Mouse (Mus musculus): Measurements from ENCODE around the gene Ankib1. TPM values are rescaled to one million over a fixed set of nuclear protein-coding genes. Genes with fewer than 3 reads are reported as not detected.
"Not testable (repeated sequence)": the region's sequence is repeated elsewhere in the genome, so short reads cannot be mapped to it uniquely, and the experiment has no call there.

Ankib1 gene
- polyA plus RNA-seq, 1 experiment = 7.4 TPM

DNA sequence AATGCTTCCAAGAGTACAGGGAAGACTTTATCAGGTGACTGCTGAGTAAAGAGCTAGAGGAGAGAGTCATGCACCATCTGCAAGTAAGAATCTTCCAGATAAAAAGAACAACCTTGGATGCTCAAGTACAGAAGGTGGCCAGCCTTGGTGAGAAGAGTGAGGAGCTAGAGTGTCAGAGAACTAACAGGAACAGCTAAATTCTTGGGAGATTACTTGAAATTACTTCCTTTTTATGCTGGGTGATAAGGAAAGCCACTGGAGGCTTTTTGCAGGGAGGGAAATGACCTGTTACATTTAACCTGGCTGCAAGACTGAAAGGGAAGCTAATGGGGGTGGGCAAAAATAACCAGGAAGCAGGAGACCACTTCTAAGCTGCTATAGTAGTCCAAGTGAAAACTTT lies 11.7 kb downstream of the Ankib1 start:
- no peaks in the 10 kb centered on the region for H3K9me3 ChIP-seq
- no peak for TF ChIP-seq GATA1 (IDR thresholded peaks at IDR 0.05; ENCODE audit: borderline replicate concordance, low read length)
- peaks cover 70% of the 10 kb centered on the region for H3K4me1 ChIP-seq
- no peaks in the 10 kb centered on the region for H3K27me3 ChIP-seq (replicated peaks)
- H3K4me3 ChIP-seq (replicated peaks) = peak overlapping the region; percentile 39
- peaks cover 22% of the 10 kb centered on the region for H3K36me3 ChIP-seq (replicated peaks; ENCODE audit: low read length)

- H3K36me3 ChIP-seq (replicated peaks; ENCODE audit: low read length) = peaks cover 19% of the 10 kb centered on the region
Observed at GRCm38 (mm10) chr5:3787548-3787947, 15.2 kb downstream of the Ankib1 start.

DNA sequence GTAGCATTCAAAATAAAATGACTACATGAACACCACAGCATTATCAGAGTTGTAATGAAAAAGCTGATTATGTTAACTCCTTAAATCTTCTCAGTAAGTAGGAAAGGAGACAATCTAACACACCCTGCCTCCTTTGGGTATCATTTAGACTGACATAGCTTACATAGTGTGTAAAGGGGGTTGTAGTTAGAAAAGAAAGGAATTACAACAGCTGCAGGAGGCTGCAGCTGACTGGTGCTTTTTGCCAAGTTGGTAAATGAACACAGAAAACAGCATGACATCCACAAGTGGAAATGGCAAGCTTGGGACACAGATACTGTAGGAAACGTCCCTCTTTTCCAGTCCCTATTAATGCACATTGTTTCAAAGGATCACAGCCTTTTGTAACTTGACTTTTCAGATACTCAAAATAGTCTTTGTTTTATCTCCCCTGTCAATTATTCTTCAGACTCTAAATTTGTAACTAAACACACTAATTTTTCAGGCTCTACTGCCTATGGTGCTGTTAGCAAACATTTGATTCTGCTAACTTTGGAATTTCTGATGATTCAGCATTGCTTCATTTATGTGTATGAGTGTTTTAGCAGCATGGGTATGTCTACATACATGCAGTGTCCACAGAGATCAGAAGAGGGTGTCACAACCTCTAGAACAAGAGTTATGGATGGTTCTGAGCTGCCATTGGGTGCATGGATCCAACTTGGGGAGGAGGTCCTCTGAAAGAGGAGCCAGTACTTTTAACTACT lies 17.8 kb downstream of the Ankib1 start:
- TF ChIP-seq GATA1 (IDR thresholded peaks at IDR 0.05; ENCODE audit: borderline replicate concordance, low read length) (no peak), FLI1 (IDR thresholded peaks at IDR 0.05; ENCODE audit: low read length) (no peak)
- Histone ChIP-seq H3K36me3 (replicated peaks; ENCODE audit: low read length) (peaks cover 27% of the 10 kb centered on the region), H3K27me3 (replicated peaks) (no peaks in the 10 kb centered on the region)

More at GRCm38 (mm10) chr5:3787548-3787947, 15.2 kb downstream of the Ankib1 start:
- TF ChIP-seq FLI1 (IDR thresholded peaks at IDR 0.05; ENCODE audit: low read length) (no peak), GATA1 (IDR thresholded peaks at IDR 0.05; ENCODE audit: borderline replicate concordance, low read length) (no peak)
- H3K27me3 ChIP-seq (replicated peaks) = no peaks in the 10 kb centered on the region
- H3K4me3 ChIP-seq (replicated peaks) = no peak overlapping the region
- H3K4me1 ChIP-seq = peaks cover 70% of the 10 kb centered on the region
- H3K9me3 ChIP-seq = no peaks in the 10 kb centered on the region

DNA sequence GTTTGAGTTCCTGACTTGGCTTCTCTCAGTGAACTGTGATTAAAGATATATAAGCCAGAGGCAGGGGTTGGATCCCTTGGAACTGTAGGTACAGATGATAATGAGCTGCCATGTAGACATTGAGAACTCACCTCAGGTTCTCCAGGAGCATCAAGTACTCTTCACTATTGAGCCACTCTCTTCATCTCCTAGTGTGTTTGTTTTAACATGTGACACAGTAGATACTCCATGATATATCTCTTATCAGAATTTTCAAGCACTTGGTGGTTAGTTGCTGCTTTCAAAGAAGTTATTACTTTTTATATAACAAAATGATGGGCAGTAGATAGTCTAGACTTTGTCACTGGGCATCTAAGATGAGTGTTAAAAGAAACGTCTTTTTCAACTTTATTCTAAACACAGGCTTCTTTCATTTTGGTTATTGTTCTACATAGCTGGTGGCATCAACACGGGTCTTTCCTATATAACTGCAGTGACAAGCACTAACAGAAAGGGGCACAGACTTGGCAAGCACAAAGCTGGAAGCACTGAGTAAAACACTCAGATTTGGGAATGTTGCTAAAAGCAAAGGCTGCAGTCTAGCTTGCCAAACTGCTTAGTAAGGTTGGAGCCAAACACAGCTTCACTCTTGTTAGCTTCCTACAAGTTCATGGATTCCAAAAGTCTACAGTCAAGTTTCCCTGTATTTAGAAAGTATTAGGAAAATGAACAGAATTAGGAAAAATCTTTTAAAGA lies 18.6 kb downstream of the Ankib1 start:
- H3K9me3 ChIP-seq = no peaks in the 10 kb centered on the region
- peaks cover 27% of the 10 kb centered on the region for H3K36me3 ChIP-seq (replicated peaks; ENCODE audit: low read length)
- peaks cover 46% of the 10 kb centered on the region for H3K4me1 ChIP-seq
- H3K4me3 ChIP-seq (replicated peaks) = no peak overlapping the region
- no peak for TF ChIP-seq FLI1 (IDR thresholded peaks at IDR 0.05; ENCODE audit: low read length)
- no peak for TF ChIP-seq GATA1 (IDR thresholded peaks at IDR 0.05; ENCODE audit: borderline replicate concordance, low read length)
- no peaks in the 10 kb centered on the region for H3K27me3 ChIP-seq (replicated peaks)

More for the DNA sequence above, 17.8 kb downstream of the Ankib1 start:
- H3K4me3 ChIP-seq (replicated peaks) = no peak overlapping the region
- peaks cover 50% of the 10 kb centered on the region for H3K4me1 ChIP-seq
- no peaks in the 10 kb centered on the region for H3K9me3 ChIP-seq

DNA sequence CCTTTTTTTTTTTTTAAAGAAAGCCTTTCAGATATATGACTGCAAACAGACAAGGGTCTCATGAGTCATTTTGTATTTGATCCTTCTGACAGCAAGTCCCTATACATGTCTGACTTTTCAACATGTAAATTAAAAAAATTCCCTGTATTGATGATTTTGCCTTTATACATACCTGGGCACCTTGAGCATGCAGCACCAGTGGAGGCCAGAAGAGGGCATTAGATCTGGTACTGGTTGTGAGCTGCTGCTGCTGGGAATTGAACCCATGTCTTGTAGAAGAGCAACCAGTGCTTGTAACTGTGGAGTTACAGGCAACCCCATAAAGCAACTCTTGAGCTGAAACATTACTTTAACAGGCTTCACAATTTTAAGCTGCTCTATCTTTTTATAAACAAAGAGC lies 20.1 kb downstream of the Ankib1 start:
- H3K4me3 ChIP-seq (replicated peaks) = no peak overlapping the region
- H3K27me3 ChIP-seq (replicated peaks) = no peaks in the 10 kb centered on the region
- H3K4me1 ChIP-seq = peaks cover 40% of the 10 kb centered on the region
- H3K9me3 ChIP-seq = no peaks in the 10 kb centered on the region
- TF ChIP-seq FLI1 (IDR thresholded peaks at IDR 0.05; ENCODE audit: low read length) = no peak
- TF ChIP-seq GATA1 (IDR thresholded peaks at IDR 0.05; ENCODE audit: borderline replicate concordance, low read length) = no peak
- peaks cover 27% of the 10 kb centered on the region for H3K36me3 ChIP-seq (replicated peaks; ENCODE audit: low read length)

- Histone ChIP-seq H3K36me3 (replicated peaks; ENCODE audit: low read length) (peaks cover 36% of the 10 kb centered on the region), H3K4me1 (peaks cover 33% of the 10 kb centered on the region), H3K27me3 (replicated peaks) (no peaks in the 10 kb centered on the region), H3K4me3 (replicated peaks) (peak overlapping the region; percentile 85), H3K9me3 (no peaks in the 10 kb centered on the region)
- TF ChIP-seq GATA1 (IDR thresholded peaks at IDR 0.05; ENCODE audit: borderline replicate concordance, low read length) (no peak), FLI1 (IDR thresholded peaks at IDR 0.05; ENCODE audit: low read length) (no peak)
Observed at GRCm38 (mm10) chr5:3772017-3772416, 30.7 kb downstream of the Ankib1 start.

GRCm38 (mm10) chr5:3771512-3771911 lies 31.2 kb downstream of the Ankib1 start:
- no peak for TF ChIP-seq GATA1 (IDR thresholded peaks at IDR 0.05; ENCODE audit: borderline replicate concordance, low read length)
- no peak for TF ChIP-seq FLI1 (IDR thresholded peaks at IDR 0.05; ENCODE audit: low read length)
- no peaks in the 10 kb centered on the region for H3K9me3 ChIP-seq
- peaks cover 40% of the 10 kb centered on the region for H3K36me3 ChIP-seq (replicated peaks; ENCODE audit: low read length)
- H3K4me1 ChIP-seq = peaks cover 33% of the 10 kb centered on the region
- peak overlapping the region; percentile 10 for H3K4me3 ChIP-seq (replicated peaks)
- no peaks in the 10 kb centered on the region for H3K27me3 ChIP-seq (replicated peaks)

DNA sequence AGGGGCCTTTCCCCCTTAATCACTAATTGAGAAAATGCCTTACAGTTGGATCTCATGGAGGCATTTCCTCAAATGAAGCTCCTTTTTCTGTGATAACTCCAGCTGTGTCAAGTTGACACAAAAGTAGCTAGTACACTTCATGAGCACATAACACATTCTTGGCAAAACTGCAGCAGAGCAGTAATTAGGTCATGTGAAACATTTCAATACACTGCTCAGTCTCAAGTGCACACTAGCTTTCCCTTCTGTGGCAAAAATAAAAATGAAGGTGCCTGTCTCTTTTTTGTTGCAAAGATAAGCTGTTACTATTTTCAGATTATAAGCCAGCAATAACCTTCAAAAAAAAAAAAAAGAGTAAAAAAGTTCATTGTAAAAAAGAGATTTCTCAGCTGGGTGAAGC lies 52.2 kb downstream of the Ankib1 start:
- not testable (repeated sequence) for H3K27me3 ChIP-seq (replicated peaks); H3K9me3 ChIP-seq; H3K4me3 ChIP-seq (replicated peaks); H3K4me1 ChIP-seq
- H3K36me3 ChIP-seq (replicated peaks; ENCODE audit: low read length) = peaks cover 55% of the 10 kb centered on the region

DNA sequence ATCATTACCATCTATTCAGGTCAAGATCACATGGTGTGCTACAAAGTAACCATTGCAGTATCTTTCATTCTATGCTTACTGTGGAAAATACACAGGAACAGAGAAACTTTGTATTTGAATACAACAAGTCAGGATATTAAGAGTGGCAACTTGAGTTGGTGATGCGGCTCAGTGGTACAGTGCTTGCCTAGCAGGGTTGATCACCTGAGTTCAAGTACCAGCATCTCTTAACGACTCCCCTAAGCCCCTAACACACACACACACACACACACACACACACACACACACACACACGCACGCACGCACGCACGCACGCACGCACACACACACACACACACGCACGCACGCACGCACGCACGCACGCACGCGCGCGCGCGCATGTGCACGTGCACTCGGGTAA lies 69.9 kb downstream of the Ankib1 start:
- H3K36me3 ChIP-seq (replicated peaks; ENCODE audit: low read length) = peaks cover 63% of the 10 kb centered on the region
- not testable (repeated sequence) for H3K4me1 ChIP-seq; H3K4me3 ChIP-seq (replicated peaks); H3K9me3 ChIP-seq; H3K27me3 ChIP-seq (replicated peaks)

GRCm38 (mm10) chr5:3728820-3729219 lies 73.9 kb downstream of the Ankib1 start:
- H3K4me1 ChIP-seq = peaks cover 13% of the 10 kb centered on the region; the same call in 1 of the 2 replicates
- H3K4me3 ChIP-seq (replicated peaks) = no peak overlapping the region
- H3K27me3 ChIP-seq (replicated peaks) = no peaks in the 10 kb centered on the region
- H3K9me3 ChIP-seq = no peaks in the 10 kb centered on the region
- TF ChIP-seq FLI1 (IDR thresholded peaks at IDR 0.05; ENCODE audit: low read length) (no peak), GATA1 (IDR thresholded peaks at IDR 0.05; ENCODE audit: borderline replicate concordance, low read length) (no peak)
- H3K36me3 ChIP-seq (replicated peaks; ENCODE audit: low read length) = peaks cover 86% of the 10 kb centered on the region

Measured in megakaryocyte, embryonic 14.5 days (primary cell).